Mouse (Mus musculus) urinary bladder, postnatal 14 days (tissue): ENCODE measurements at regions not wholly inside any gene's neighbourhood (a gene's known extent, or its start where the extent isn't known, plus 50 kb on each side); places are given as distances from the start of the nearest gene placed in this dataset.
"Not testable (repeated sequence)": the region's sequence is repeated elsewhere in the genome, so short reads cannot be mapped to it uniquely, and the experiment has no call there.

ENCODE experiments used
- DNase-seq: peaks from one replicate; pipeline ENCODE4 v3.0.0; 2021; ENCODE audit warnings: low spot score

- DNase-seq: no peak
These were observed 455.1 kb downstream of the Cbln4 start for GRCm38 (mm10) chr2:171588158-171588557.

GRCm38 (mm10) chr2:171587635-171588034, 455.6 kb downstream of the Cbln4 start:
- no peak for DNase-seq

DNA sequence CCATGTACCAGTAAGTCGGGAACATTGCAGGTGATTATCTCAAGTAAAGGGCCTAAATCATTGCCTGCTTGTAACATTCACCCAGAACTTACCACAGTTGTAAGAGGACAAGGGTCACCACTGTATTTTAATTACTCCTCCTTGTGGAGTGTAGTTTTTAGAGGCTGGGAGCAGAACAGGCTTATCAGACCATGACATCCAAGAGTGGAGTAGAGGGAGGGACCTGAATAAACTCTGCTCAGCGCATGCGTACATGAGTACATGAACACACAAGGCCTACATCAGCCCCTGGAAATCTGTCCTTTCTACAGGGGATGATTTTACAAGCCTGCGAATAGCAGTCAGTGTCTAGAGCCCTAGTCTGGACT, 456.4 kb downstream of the Cbln4 start:
- no peak for DNase-seq

DNA sequence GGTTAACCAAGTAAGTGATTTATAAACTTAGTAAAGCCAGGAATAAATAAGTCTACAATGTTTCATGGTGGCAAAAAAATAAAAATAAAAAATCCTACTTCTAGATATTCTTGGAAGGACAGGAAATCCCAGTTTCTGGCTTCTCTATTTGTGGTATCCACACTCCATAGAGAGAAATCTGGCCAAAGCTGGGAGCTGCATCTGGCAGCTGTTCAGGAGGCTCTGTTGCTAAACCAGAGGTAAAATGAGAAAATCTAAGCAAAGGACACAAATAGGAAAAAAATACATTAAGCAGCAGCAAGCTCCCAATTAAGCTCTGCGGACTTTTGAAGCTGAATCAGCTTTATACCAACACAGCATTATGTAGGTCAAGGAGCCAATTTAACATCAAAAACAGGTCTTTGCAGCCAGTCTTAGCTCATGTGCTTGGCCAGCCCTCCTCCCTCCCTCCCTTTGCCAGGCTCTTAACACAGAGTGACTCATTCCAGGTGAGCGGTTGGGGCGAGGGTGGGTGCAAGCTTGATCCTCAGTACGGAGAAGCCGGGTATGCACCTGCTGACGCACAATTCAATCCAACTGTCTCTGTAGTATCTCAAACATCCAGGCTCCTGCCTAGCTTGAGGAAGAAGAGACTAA, 456.9 kb downstream of the Cbln4 start:
- DNase-seq: peak; percentile 17

- no peak for DNase-seq
These were observed 468.9 kb downstream of the Cbln4 start for GRCm38 (mm10) chr2:171574360-171574759.

GRCm38 (mm10) chr2:171562656-171563055, 480.6 kb downstream of the Cbln4 start:
- DNase-seq: no peak

GRCm38 (mm10) chr2:171542768-171543167, 500.5 kb downstream of the Cbln4 start:
- DNase-seq: not testable (repeated sequence)

DNA sequence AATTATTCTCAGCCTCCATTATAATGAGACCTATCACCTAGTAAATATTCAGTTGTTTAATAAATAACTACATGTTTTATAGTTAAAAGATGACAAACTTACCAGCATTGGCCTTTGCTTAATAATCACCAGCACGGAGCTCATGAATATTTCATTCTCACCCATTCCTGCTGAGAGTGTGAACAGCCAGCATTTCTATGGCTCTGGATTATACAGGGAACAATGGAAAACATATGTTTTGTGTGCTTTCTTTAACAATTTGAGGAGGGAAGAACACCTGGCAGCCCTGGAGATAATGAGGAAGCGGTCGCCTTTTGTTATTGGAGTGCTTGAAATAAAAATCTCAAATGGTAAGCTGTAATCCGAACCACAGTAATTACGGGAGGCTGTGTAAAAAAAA, 528.4 kb downstream of the Cbln4 start:
- no peak for DNase-seq

DNA sequence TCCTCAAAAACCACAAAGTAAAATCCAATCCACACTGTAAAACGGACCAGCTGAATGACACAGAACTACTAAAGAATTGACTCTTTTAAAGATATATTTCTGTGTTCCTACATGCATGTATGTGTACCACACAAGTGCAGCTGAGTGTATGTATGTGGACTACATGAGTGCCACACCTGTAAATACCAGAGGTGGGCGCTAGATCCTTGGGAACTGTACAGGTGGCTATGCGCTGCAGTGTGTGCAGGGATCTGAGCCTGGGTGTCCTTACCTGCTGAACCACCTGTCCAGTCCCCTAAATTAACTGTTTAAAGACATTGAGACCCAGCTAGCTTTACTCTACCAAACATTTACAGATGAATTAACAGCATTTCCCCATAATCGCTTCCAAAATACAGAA, 546.6 kb downstream of the Cbln4 start:
- no peak for DNase-seq

GRCm38 (mm10) chr2:171493741-171494140, 549.5 kb downstream of the Cbln4 start:
- peak; percentile 38 for DNase-seq

DNA sequence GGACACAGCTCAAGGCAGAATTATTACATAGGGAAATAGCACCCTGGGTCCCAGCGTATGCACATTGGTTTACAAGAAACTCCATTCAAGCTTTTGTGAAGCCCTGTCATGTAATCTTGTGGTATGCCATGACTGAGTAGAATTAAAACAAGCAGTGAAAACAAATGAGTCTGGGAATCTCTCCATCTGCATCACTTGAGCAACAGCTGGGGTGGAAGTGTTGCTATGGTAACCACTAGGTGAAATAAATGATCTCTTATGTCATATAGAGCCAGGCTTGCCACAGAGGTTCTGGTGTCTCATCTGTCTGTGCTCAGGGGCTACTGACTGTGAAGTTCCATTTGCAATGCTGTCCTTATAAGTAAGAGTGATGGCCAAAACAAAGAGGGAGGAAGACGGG, 556.0 kb downstream of the Cbln4 start:
- no peak for DNase-seq

GRCm38 (mm10) chr2:171453241-171453640, 590.0 kb downstream of the Cbln4 start:
- DNase-seq: no peak

DNA sequence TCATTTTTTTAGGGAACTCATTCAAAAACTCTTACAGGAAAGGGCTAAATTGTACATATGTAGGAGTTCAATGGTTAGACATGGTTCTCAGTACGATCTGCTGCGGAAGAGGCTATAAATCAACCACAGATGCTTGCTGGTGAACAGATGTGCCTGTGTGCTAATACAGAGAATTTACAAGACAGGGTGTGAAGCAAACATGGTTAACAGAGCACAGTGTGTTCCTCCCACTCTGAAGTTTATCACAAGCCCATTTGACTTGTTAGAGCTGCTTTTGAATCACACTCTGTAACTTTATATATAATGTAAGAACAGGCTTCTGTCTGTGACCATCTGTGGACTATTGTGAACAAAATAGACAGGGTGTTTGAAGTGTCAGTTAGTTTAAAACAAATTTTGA, 637.2 kb downstream of the Cbln4 start:
- no peak for DNase-seq

GRCm38 (mm10) chr2:171388936-171389335, 654.3 kb downstream of the Cbln4 start:
- no peak for DNase-seq

DNA sequence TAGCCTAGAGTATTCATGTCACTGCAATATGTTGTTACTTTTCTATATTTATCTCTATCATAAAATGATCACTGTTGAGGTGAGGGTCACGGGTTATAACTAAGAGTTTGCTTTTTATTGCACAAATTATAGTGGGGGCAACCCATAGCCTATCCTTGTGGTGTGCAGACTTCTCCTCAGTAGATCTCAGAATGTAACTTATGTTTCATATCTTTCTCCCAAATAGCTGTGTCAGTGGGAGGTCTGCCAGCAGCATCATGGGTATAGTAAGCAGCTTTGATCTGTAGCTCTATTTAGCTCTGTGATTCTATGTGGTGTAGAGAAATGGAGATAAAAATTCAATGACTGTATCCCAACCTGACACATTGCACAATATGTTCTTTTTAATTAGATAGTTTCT, 641.9 kb downstream of the Dok5 start:
- no peak for DNase-seq

GRCm38 (mm10) chr2:171373016-171373415, 641.4 kb downstream of the Dok5 start:
- no peak for DNase-seq

GRCm38 (mm10) chr2:171371751-171372150, 640.1 kb downstream of the Dok5 start:
- no peak for DNase-seq

- no peak for DNase-seq
These were observed 633.9 kb downstream of the Dok5 start for GRCm38 (mm10) chr2:171365553-171365952.

DNA sequence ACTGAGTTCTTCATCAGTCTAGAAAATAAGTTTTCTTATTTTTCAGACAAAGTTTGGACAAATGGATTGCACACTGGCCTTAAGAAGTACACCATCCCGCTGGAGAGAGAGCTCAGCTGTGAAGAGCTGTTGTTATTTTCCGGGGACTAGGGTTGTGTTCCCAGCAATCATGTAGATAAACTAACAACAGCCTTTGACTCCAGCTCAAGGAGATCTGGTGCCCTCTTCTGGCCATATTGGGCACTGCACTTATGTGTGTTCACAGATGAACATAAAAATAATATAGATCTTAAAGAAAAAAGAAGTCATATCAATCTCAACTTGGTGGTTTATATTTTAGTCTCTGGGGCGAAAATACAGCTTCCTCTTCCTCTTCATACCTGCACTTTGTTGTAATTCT, 633.0 kb downstream of the Dok5 start:
- DNase-seq: no peak

- DNase-seq: no peak
These were observed 631.8 kb downstream of the Dok5 start for GRCm38 (mm10) chr2:171363381-171363780.

GRCm38 (mm10) chr2:171358071-171358760, 626.6 kb downstream of the Dok5 start:
- DNase-seq: no peak

DNA sequence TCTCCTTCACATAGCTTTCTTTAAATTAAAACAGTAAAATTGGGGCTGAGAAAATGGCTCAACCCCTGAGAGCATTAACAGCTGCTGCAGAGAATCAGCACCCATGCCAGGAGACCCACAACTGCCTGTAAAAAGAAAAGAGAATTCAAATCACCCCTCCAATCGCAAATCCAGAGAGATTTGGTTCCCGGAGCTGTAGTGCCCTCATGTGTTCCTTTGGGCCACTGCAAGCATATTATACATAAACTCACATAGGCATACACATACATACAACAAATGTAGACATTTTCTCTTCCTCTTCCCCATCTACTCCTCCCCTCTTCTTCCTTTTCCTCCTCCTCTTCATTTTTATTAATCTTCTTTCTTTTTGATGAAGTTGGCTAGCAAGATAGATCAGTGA, 616.5 kb downstream of the Dok5 start:
- no peak for DNase-seq

DNA sequence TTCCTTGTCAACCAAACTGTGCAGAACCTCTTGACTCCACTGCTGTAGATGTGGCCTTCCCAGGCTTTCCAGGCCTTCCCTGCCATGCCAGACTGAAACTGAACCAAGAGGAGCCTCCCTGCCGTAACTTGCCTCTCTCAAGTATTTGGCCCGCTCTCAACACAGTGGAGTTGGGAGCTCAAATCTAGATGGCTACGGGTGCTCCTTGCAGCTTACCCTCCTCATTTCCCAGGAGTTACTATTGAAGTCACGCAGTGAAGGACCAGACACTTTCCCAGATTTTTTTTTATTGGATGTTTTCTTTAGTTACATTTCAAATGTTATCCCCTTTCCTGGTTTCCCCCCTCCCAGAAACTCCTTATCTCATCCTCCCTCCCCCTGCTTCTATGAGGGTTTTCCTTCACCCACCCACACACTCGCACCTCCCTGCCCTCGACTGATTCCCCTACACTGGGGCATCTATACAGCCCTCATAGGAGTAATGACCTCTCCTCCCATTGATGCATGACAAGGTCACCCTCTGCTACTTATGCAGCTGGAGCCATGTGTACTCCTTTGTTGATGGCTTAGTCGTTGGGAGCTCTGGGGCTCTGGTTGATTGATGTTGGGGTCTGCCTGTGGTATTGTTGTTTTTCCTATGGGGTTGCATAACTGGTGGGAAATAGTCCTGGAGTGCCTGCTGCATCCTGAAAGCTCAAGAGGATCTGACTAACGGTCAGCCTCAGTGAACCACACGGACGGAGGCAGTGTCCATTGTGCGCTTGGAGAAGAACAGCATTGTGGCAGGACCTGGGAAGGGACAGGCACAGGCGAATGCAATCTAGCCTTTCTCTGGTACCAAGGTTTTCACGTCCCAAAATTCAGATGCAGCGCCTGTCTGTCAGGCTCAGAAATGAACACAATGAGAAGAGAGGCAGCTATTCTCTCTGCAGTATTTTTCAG, 602.5 kb downstream of the Dok5 start:
- DNase-seq: no peak
